Mouse (Mus musculus): ENCODE measurements around the gene Cacna1c.

DNA sequence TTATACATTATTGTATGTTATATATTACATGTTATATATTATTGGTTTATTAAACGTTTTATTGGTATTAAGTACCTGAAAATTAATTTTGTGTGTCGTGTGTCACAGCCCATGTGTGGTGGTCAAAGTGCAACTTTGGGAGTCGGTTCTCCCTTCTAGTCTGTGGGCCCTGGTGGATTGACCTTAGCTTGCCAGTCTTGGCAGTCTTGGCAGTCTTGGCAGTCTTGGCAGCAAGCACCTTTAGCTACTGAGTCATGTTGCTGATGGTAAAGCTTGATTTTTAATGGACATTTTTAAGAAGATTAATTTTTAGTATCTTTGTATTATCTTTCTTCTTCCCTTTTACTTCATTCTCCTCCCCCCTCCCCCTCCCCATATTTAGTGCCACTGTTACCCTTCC lies 574.8 kb downstream of the Cacna1c start:
- TF ChIP-seq GATA1 (IDR thresholded peaks at IDR 0.05; ENCODE audit: borderline replicate concordance, low read length) (no peak), FLI1 (IDR thresholded peaks at IDR 0.05; ENCODE audit: low read length) (no peak)

Measured in megakaryocyte, embryonic 14.5 days (primary cell).